In genomic region chr19:41829381-41830105, GRCm38 (mm10) we compare ENCODE assay signal across 8 mouse cellular contexts. TPM values are rescaled to one million over a fixed set of nuclear protein-coding genes. Genes with fewer than 3 reads are reported as not detected.
A peak's percentile ranks its signal among the peaks of the same experiment; 100 is the strongest.
DNase-seq lines count a peak whose midpoint lies in the region; ATAC-seq and TF ChIP-seq lines count a peak whose summit lies in the region.

Gene Frat1, plus strand, starts transcription at chr19:41829970.

- H3K36me3 ChIP-seq in heart, embryonic 14.5 days (ENCODE audit: control insufficient read depth, insufficient read depth, low read length) = no peaks in the 10 kb centered on the region
- no peaks in the 10 kb centered on the region for H3K36me3 ChIP-seq in liver, embryonic 14.5 days (replicated peaks; ENCODE audit: control insufficient read depth, insufficient read depth, low read depth)
- no peaks in the 10 kb centered on the region for H3K36me3 ChIP-seq in neural tube, embryonic 11.5 days (ENCODE audit: control insufficient read depth, insufficient read depth, low read length)
- H3K36me3 ChIP-seq in stomach, postnatal 0 days (ENCODE audit: control insufficient read depth, insufficient read depth, low read length) = no peaks in the 10 kb centered on the region

- H3K27ac ChIP-seq in brown adipose tissue, adult 24 weeks (replicated peaks; ENCODE audit: low read depth, low read length) = peak within 1 kb of the TSS; percentile 97
- H3K27ac ChIP-seq in heart, embryonic 14.5 days (replicated peaks in 1 of 2; ENCODE audit: control insufficient read depth in 1 of 2, insufficient read depth in 1 of 2, low read depth in 2 of 2, low read length in 2 of 2) = peak within 1 kb of the TSS; percentile 88
- H3K27ac ChIP-seq in liver, embryonic 14.5 days = peak within 1 kb of the TSS; percentile 68
- H3K27ac ChIP-seq in neural tube, embryonic 11.5 days (ENCODE audit: low read depth, low read length) = peak within 1 kb of the TSS; percentile 76
- peak within 1 kb of the TSS; percentile 90 for H3K27ac ChIP-seq in stomach, postnatal 0 days (replicated peaks)

- peak; percentile 91 for DNase-seq in CD4-positive, CD25-positive, alpha-beta regulatory T cell, adult 2 months (ENCODE audit: low read depth, low spot score)
- DNase-seq in fibroblast of lung, adult 2 months (ENCODE audit: low read depth) = peak; percentile 36
- peak; percentile 90 for DNase-seq in kidney, postnatal 14 days
- peak; percentile 71 to 84 (median 73) for DNase-seq in liver, embryonic 14.5 days (ENCODE audit: low read depth in 3 of 3, low spot score in 3 of 3)
- peak; percentile 93 for DNase-seq in neural tube, embryonic 11.5 days (ENCODE audit: low spot score)
- DNase-seq in stomach, postnatal 0 days (ENCODE audit: low spot score) = peak; percentile 92

- peak; percentile 51 for TF ChIP-seq EP300 in liver, embryonic 14.5 days (IDR thresholded peaks at IDR 0.05; ENCODE audit: low read depth)
- no peak for TF ChIP-seq EP300 in stomach, postnatal 0 days (optimal IDR thresholded peaks at IDR 0.05)

- peak; percentile 32; the same call in 1 of the 2 replicates for TF ChIP-seq CTCF in liver, embryonic 14.5 days (IDR thresholded peaks at IDR 0.05; ENCODE audit: low read depth)
- TF ChIP-seq CTCF in stomach, postnatal 0 days (IDR thresholded peaks at IDR 0.05; ENCODE audit: low read depth) = peak; percentile 19; the same call in 1 of the 2 replicates

- under 1% methylated on average over 39 of the region's 39 CpGs for WGBS in heart, embryonic 14.5 days
- WGBS in liver, embryonic 14.5 days (ENCODE audit: insufficient replicate concordance) = 1% methylated on average over 39 of the region's 39 CpGs
- WGBS in neural tube, embryonic 11.5 days = under 1% methylated on average over 33 of the region's 39 CpGs
- 2% methylated on average over 37 of the region's 39 CpGs for WGBS in stomach, postnatal 0 days

- H3K9me3 ChIP-seq in heart, embryonic 14.5 days (ENCODE audit: control insufficient read depth, low read length) = no peaks in the 10 kb centered on the region
- H3K9me3 ChIP-seq in liver, embryonic 14.5 days (ENCODE audit: control insufficient read depth, low read length) = no peaks in the 10 kb centered on the region
- no peaks in the 10 kb centered on the region for H3K9me3 ChIP-seq in neural tube, embryonic 11.5 days (ENCODE audit: control insufficient read depth, low read length)
- no peaks in the 10 kb centered on the region for H3K9me3 ChIP-seq in stomach, postnatal 0 days (ENCODE audit: control insufficient read depth, low read length)

- H3K4me2 ChIP-seq in heart, embryonic 14.5 days (ENCODE audit: low read length) = peak within 1 kb of the TSS; percentile 97
- peak within 1 kb of the TSS; percentile 99 for H3K4me2 ChIP-seq in liver, embryonic 14.5 days (ENCODE audit: low read depth)
- H3K4me2 ChIP-seq in neural tube, embryonic 11.5 days (ENCODE audit: low read depth) = peak within 1 kb of the TSS; percentile 97
- H3K4me2 ChIP-seq in stomach, postnatal 0 days (replicated peaks; ENCODE audit: low read depth) = peak within 1 kb of the TSS; percentile 100

- peaks cover 9% of the 10 kb centered on the region for H3K4me1 ChIP-seq in brown adipose tissue, adult 24 weeks (ENCODE audit: control insufficient read depth, insufficient read depth, insufficient read length, low read length)
- peaks cover 8 to 15% of the 10 kb centered on the region in 2 experiments for H3K4me1 ChIP-seq in heart, embryonic 14.5 days (ENCODE audit: control insufficient read depth in 2 of 2, insufficient read depth in 2 of 2, low read length in 2 of 2)
- H3K4me1 ChIP-seq in liver, embryonic 14.5 days (replicated peaks; ENCODE audit: control insufficient read depth in 2 of 2, insufficient read depth in 2 of 2, low read length in 1 of 2) = peaks cover 24 to 27% of the 10 kb centered on the region in 2 experiments
- peaks cover 10% of the 10 kb centered on the region; the same call in 1 of the 2 replicates for H3K4me1 ChIP-seq in neural tube, embryonic 11.5 days (ENCODE audit: control insufficient read depth, insufficient read depth, low read length)
- H3K4me1 ChIP-seq in stomach, postnatal 0 days (replicated peaks; ENCODE audit: control insufficient read depth, insufficient read depth) = no peaks in the 10 kb centered on the region

- peaks cover 12% of the 10 kb centered on the region; the same call in 1 of the 2 replicates for H3K27me3 ChIP-seq in heart, embryonic 14.5 days (ENCODE audit: control insufficient read depth, insufficient read depth, low read length)
- no peaks in the 10 kb centered on the region for H3K27me3 ChIP-seq in liver, embryonic 14.5 days (ENCODE audit: control insufficient read depth, insufficient read depth, low read length)
- peaks cover 8% of the 10 kb centered on the region; the same call in 1 of the 2 replicates for H3K27me3 ChIP-seq in neural tube, embryonic 11.5 days (ENCODE audit: control insufficient read depth, insufficient read depth, low read length)
- H3K27me3 ChIP-seq in stomach, postnatal 0 days (ENCODE audit: control insufficient read depth, insufficient read depth, low read length) = no peaks in the 10 kb centered on the region

- H3K9ac ChIP-seq in heart, embryonic 14.5 days (ENCODE audit: low read length) = peak within 1 kb of the TSS; percentile 77
- H3K9ac ChIP-seq in liver, embryonic 14.5 days (replicated peaks) = peak within 1 kb of the TSS; percentile 88
- peak within 1 kb of the TSS; percentile 74 for H3K9ac ChIP-seq in neural tube, embryonic 11.5 days (ENCODE audit: low read length)
- peak within 1 kb of the TSS; percentile 76 for H3K9ac ChIP-seq in stomach, postnatal 0 days (ENCODE audit: low read length)

- ATAC-seq in heart, embryonic 14.5 days (ENCODE audit: insufficient number of reproducible peaks, insufficient read depth, low FRiP score, low read depth) = peak; percentile 84
- peak; percentile 89 for ATAC-seq in liver, embryonic 14.5 days (ENCODE audit: insufficient read depth)
- peak; percentile 97 for ATAC-seq in neural tube, embryonic 11.5 days (ENCODE audit: insufficient read depth, low FRiP score, low TSS enrichment)
- peak; percentile 92 for ATAC-seq in stomach, postnatal 0 days (ENCODE audit: low FRiP score, low TSS enrichment)

- peak within 1 kb of the TSS; percentile 67 for H3K4me3 ChIP-seq in brown adipose tissue, adult 24 weeks (ENCODE audit: insufficient read depth, low read depth, low read length)
- H3K4me3 ChIP-seq in heart, embryonic 14.5 days (ENCODE audit: control insufficient read depth in 1 of 2, insufficient read depth in 1 of 2, low read depth in 1 of 2, low read length in 2 of 2) = peak within 1 kb of the TSS; percentile 73 to 74
- peak within 1 kb of the TSS; percentile 81 to 94 for H3K4me3 ChIP-seq in liver, embryonic 14.5 days (ENCODE audit: insufficient read depth in 1 of 2, low read depth in 2 of 2, low read length in 2 of 2)
- H3K4me3 ChIP-seq in neural tube, embryonic 11.5 days (ENCODE audit: low read depth, low read length) = peak within 1 kb of the TSS; percentile 71
- H3K4me3 ChIP-seq in stomach, postnatal 0 days (ENCODE audit: low read depth, low read length) = peak within 1 kb of the TSS; percentile 69

RNA-seq across cellular contexts. Expression of gene Frat1, which starts in this region (rescaled TPM):
- 5.3 and 6.0 TPM in 2 replicates for polyA plus RNA-seq in brown adipose tissue, adult 24 weeks (2012; ENCODE audit: insufficient read depth, insufficient read length, missing spikeins)
- polyA plus RNA-seq in heart, embryonic 14.5 days (2014; fragmentation: Nextera tagmentation; extraction: Ambion mirVana) = 2.4 and 2.6 TPM in 2 replicates
- 3.0 and 3.4 TPM in 2 replicates for polyA plus RNA-seq in liver, embryonic 14.5 days (2012; rRNA removed)
- 9.9 and 10.2 TPM in 2 replicates for polyA plus RNA-seq in liver, embryonic 14.5 days (2014; fragmentation: Nextera tagmentation; extraction: Ambion mirVana)
- 8.6 and 8.9 TPM in 2 replicates for polyA plus RNA-seq in neural tube, embryonic 11.5 days (2014; fragmentation: Nextera tagmentation; extraction: Ambion mirVana)
- 9.3 and 9.8 TPM in 2 replicates for polyA plus RNA-seq in stomach, postnatal 0 days (2015; fragmentation: Nextera tagmentation; extraction: Ambion mirVana)

Comparison
In these comparisons a context has a peak if more than half of its experiments do, and no peak if none do; other contexts are left out.
1. Peak in every context shown above with its lines: DNase-seq, ATAC-seq, H3K4me3 ChIP-seq and H3K27ac ChIP-seq.
2. DNase-seq: peak in every context shown above with its lines; median percentile 93 in neural tube, embryonic 11.5 days; 92 in stomach, postnatal 0 days; 91 in CD4-positive, CD25-positive, alpha-beta regulatory T cell, adult 2 months; 90 in kidney, postnatal 14 days; 73 in liver, embryonic 14.5 days; 36 in fibroblast of lung, adult 2 months.